Mouse (Mus musculus) limb, embryonic 14.5 days (tissue): ENCODE data around the gene Jam3. TPM values are rescaled to one million over a fixed set of nuclear protein-coding genes. Genes with fewer than 3 reads are reported as not detected.

Experiments
- ATAC-seq: fragments of 200-750 bp; cut with Nextera tagmentation; 2 replicates; pipeline ENCODE4 v1.8.0; 2017; ENCODE audit warnings: low read depth, moderate number of reproducible peaks, moderate TSS enrichment; ENCODE audit not compliant: low FRiP score
- DNase-seq: peaks from one replicate; pipeline ENCODE4 v3.0.0-alpha.2; 2015; ENCODE audit warnings: low spot score
- H3K27ac ChIP-seq: fragments of 300-500 bp; sonication (generic); replicated peaks from 2 replicates; pipeline ENCODE4 v1.5.1; 2014; ENCODE audit warnings: low read depth, mild to moderate bottlenecking, low read length, moderate library complexity, mixed read lengths
- H3K27me3 ChIP-seq: fragments of 300-500 bp; sonication (generic); 2 replicates; pipeline ENCODE4 v1.6.1; 2014; ENCODE audit warnings: low read length, mixed read lengths; ENCODE audit not compliant: control insufficient read depth, insufficient read depth
- H3K36me3 ChIP-seq: fragments of 300-500 bp; sonication (generic); 2 replicates; pipeline ENCODE4 v1.6.1; 2014; ENCODE audit warnings: mild to moderate bottlenecking, low read length, moderate library complexity, mixed read lengths; ENCODE audit not compliant: control insufficient read depth, insufficient read depth
- H3K4me1 ChIP-seq: fragments of 300-500 bp; sonication (generic); 2 replicates; pipeline ENCODE4 v1.6.1; 2014; ENCODE audit warnings: antibody characterized with exemption, low read length, mixed read lengths; ENCODE audit not compliant: control insufficient read depth, insufficient read depth
- H3K4me2 ChIP-seq: fragments of 300-500 bp; sonication (generic); replicated peaks from 2 replicates; pipeline ENCODE4 v1.6.1; 2014; ENCODE audit warnings: low read depth, mild to moderate bottlenecking, low read length, moderate library complexity; ENCODE audit not compliant: severe bottlenecking
- H3K4me3 ChIP-seq: fragments of 300-500 bp; sonication (generic); replicated peaks from 2 replicates; pipeline ENCODE4 v1.5.1; 2014; ENCODE audit warnings: low read length
- H3K9ac ChIP-seq: fragments of 300-500 bp; sonication (generic); 2 replicates; pipeline ENCODE4 v1.6.1; 2014; ENCODE audit warnings: mild to moderate bottlenecking, low read depth, low read length, moderate library complexity; ENCODE audit not compliant: severe bottlenecking
- H3K9me3 ChIP-seq: fragments of 300-500 bp; sonication (generic); 2 replicates; pipeline ENCODE4 v1.6.1; 2016; ENCODE audit warnings: low read length; ENCODE audit not compliant: control insufficient read depth
- POLR2A ChIP-seq: fragments of 200-500 bp; IDR thresholded peaks from 2 replicates; pipeline ENCODE4 v1.8.0; 2012; ENCODE audit warnings: inconsistent platforms, mild to moderate bottlenecking, moderate library complexity, borderline replicate concordance; ENCODE audit not compliant: insufficient read depth, insufficient read length; ENCODE audit errors: extremely low read depth
- WGBS: fragments of 180-500 bp; shearing (Covaris S2); extraction: QIAGEN DNeasy Blood & Tissue Kit; methylation state at CpG from one replicate; pipeline ENCODE4 v1.1.7; 2014; 5-methylcytosine and 5-hydroxymethylcytosine counted together
- polyA plus RNA-seq, 2 experiments: library from polyadenylated mRNA; depleted of rRNA in 1 of 2; stranded (reverse) in 1 of 2; unstranded in 1 of 2; fragments of >200 nt; fragmentation: Nextera tagmentation in 1 of 2; extraction: Ambion mirVana in 1 of 2; gene quantifications; 2 replicates each; pipeline versions ENCODE4 v1.2.1 to v1.2.3; 2012 to 2014

Jam3 gene
- polyA plus RNA-seq, 2 experiments, result 100 to 110 TPM

GRCm38 (mm10) chr9:27175682-27176081 is 20.5 kb upstream of the Jam3 start:
- H3K27ac ChIP-seq, result no peak overlapping the region

GRCm38 (mm10) chr9:27175241-27175640 is 20.0 kb upstream of the Jam3 start:
- no peaks in the 10 kb centered on the region for H3K4me1 ChIP-seq
- no peak for TF ChIP-seq POLR2A
- H3K9me3 ChIP-seq, result no peaks in the 10 kb centered on the region
- no peaks in the 10 kb centered on the region for H3K27me3 ChIP-seq
- H3K4me2 ChIP-seq, result no peak overlapping the region
- 0 out of 2 replicates have a peak, but pooled peaks have one; percentile 56 for ATAC-seq
- H3K9ac ChIP-seq, result no peak overlapping the region
- H3K36me3 ChIP-seq, result no peaks in the 10 kb centered on the region
- no peak overlapping the region for H3K4me3 ChIP-seq
- H3K27ac ChIP-seq, result no peak overlapping the region
- DNase-seq, result no peak
- WGBS, result 70% methylated on average over 13 of the region's 13 CpGs

More at GRCm38 (mm10) chr9:27175682-27176081, 20.5 kb upstream of the Jam3 start:
- DNase-seq, result no peak
- 82% methylated on average over 6 of the region's 6 CpGs for WGBS
- no peak for ATAC-seq
- H3K4me2 ChIP-seq, result no peak overlapping the region
- no peaks in the 10 kb centered on the region for H3K27me3 ChIP-seq
- no peaks in the 10 kb centered on the region for H3K4me1 ChIP-seq
- no peak overlapping the region for H3K9ac ChIP-seq
- no peaks in the 10 kb centered on the region for H3K36me3 ChIP-seq
- TF ChIP-seq POLR2A, result no peak
- no peaks in the 10 kb centered on the region for H3K9me3 ChIP-seq
- no peak overlapping the region for H3K4me3 ChIP-seq

- 31% methylated on average over 4 of the region's 5 CpGs for WGBS
- Histone ChIP-seq H3K27ac (no peak overlapping the region), H3K4me1 (no peaks in the 10 kb centered on the region), H3K4me3 (no peak overlapping the region), H3K9ac (no peak overlapping the region), H3K27me3 (no peaks in the 10 kb centered on the region), H3K36me3 (no peaks in the 10 kb centered on the region), H3K9me3 (no peaks in the 10 kb centered on the region), H3K4me2 (no peak overlapping the region)
- ATAC-seq (peak; percentile 88), DNase-seq (peak; percentile 52)
- TF ChIP-seq POLR2A, result no peak
Measured at GRCm38 (mm10) chr9:27174079-27174478, 18.9 kb upstream of the Jam3 start.

- 72% methylated on average over 2 of the region's 2 CpGs for WGBS
- Histone ChIP-seq H3K27me3 (no peaks in the 10 kb centered on the region), H3K9me3 (no peaks in the 10 kb centered on the region)
Measured at GRCm38 (mm10) chr9:27173646-27174045, 18.4 kb upstream of the Jam3 start.

GRCm38 (mm10) chr9:27172839-27173238 is 17.6 kb upstream of the Jam3 start:
- Histone ChIP-seq H3K4me2 (no peak overlapping the region), H3K4me1 (no peaks in the 10 kb centered on the region), H3K27me3 (no peaks in the 10 kb centered on the region), H3K27ac (no peak overlapping the region), H3K36me3 (no peaks in the 10 kb centered on the region), H3K9ac (no peak overlapping the region), H3K9me3 (no peaks in the 10 kb centered on the region), H3K4me3 (no peak overlapping the region)
- DNase-seq (no peak), ATAC-seq (no peak)
- no peak for TF ChIP-seq POLR2A
- WGBS, result 76% methylated on average over 6 of the region's 6 CpGs

More at GRCm38 (mm10) chr9:27173646-27174045, 18.4 kb upstream of the Jam3 start:
- DNase-seq (no peak), ATAC-seq (peak; percentile 18; the same call in 1 of the 2 replicates)
- Histone ChIP-seq H3K4me3 (no peak overlapping the region), H3K36me3 (no peaks in the 10 kb centered on the region), H3K4me2 (no peak overlapping the region), H3K27ac (no peak overlapping the region), H3K9ac (no peak overlapping the region), H3K4me1 (no peaks in the 10 kb centered on the region)
- TF ChIP-seq POLR2A, result no peak

GRCm38 (mm10) chr9:27170726-27171125 is 15.5 kb upstream of the Jam3 start:
- no peaks in the 10 kb centered on the region for H3K27me3 ChIP-seq
- ATAC-seq (no peak), DNase-seq (no peak)
- no peak overlapping the region for H3K4me3 ChIP-seq
- H3K36me3 ChIP-seq, result no peaks in the 10 kb centered on the region
- H3K9me3 ChIP-seq, result no peaks in the 10 kb centered on the region
- WGBS, result 77% methylated on average over 3 of the region's 3 CpGs
- H3K4me1 ChIP-seq, result no peaks in the 10 kb centered on the region
- no peak for TF ChIP-seq POLR2A
- no peak overlapping the region for H3K27ac ChIP-seq
- H3K4me2 ChIP-seq, result no peak overlapping the region
- no peak overlapping the region for H3K9ac ChIP-seq
